Comparison of ENCODE assay signal across 16 mouse cellular contexts in the genomic region with DNA sequence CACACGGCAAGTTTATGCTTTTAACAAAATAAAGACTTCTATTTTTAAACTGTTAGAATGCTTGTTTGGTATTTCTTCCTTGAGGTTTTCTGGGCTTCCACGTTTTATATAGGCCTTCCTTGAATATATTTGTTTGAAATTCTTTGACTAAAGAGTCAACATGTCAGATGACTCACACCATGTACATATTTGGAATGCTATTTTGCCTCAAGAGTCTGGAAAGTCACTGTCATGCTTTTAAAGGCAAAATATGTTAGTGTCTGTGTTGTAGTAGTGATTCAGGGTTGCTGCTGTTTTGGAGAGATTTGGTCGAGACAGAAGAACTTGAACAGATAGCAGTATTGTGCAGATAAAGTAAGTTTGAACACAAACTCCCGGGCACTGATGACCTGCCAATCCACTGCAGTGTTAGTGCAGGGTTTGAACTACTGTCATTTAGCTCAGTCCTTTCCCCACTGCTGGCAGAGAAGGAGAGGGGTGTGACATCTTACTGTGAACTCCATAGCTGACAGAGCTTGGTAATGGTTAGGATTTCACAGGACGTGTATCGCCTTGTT. TPM values are rescaled to one million over a fixed set of nuclear protein-coding genes. Genes with fewer than 3 reads are reported as not detected.
DNase-seq lines count a peak whose midpoint lies in the region; ATAC-seq and TF ChIP-seq lines count a peak whose summit lies in the region.
"Had no signal": no experiment of that assay in that cellular context is flagged by ENCODE, and none has a peak within 500 bp of the region (broad histone marks: within the 10 kb centered on the region; RNA-seq: fewer than 3 reads in every experiment).

No protein-coding gene starts in this region.

- H3K4me3 ChIP-seq in kidney, postnatal 0 days (replicated peaks; ENCODE audit: low read depth, low read length): no peak overlapping the region
- H3K4me3 ChIP-seq in MEL (ENCODE audit: control insufficient read depth in 1 of 2, insufficient read depth in 1 of 2, low read depth in 2 of 2, low read length in 2 of 2): no peak overlapping the region
- no peak overlapping the region for H3K4me3 ChIP-seq in embryonic fibroblast, embryonic 13.5 days (ENCODE audit: insufficient read depth, low read length)
- no peak overlapping the region for H3K4me3 ChIP-seq in small intestine, adult 2 months (ENCODE audit: low read depth, low read length)
- H3K4me3 ChIP-seq: embryonic facial prominence, embryonic 12.5 days; heart, embryonic 12.5 days had no signal

- no peak for TF ChIP-seq CTCF in kidney, postnatal 0 days (IDR thresholded peaks at IDR 0.05; ENCODE audit: low read depth)
- no peak for TF ChIP-seq CTCF in MEL (IDR thresholded peaks at IDR 0.05 in 2 of 3, conservative IDR thresholded peaks at IDR 0.05 in 1 of 3; ENCODE audit: control insufficient read depth in 1 of 3, insufficient read depth in 1 of 3, low read depth in 2 of 3, low read length in 3 of 3, poor library complexity in 1 of 3, severe bottlenecking in 1 of 3)
- TF ChIP-seq CTCF in embryonic fibroblast, embryonic 13.5 days (IDR thresholded peaks at IDR 0.05; ENCODE audit: borderline replicate concordance, insufficient read depth, low read length): no peak
- TF ChIP-seq CTCF in small intestine, adult 2 months (IDR thresholded peaks at IDR 0.05; ENCODE audit: extremely low read depth, insufficient read length, insufficient replicate concordance, low read depth, low read length): no peak

- no peak overlapping the region for H3K9ac ChIP-seq in kidney, postnatal 0 days (ENCODE audit: low read depth, low read length)
- no peak overlapping the region for H3K9ac ChIP-seq in MEL (ENCODE audit: control insufficient read depth, low read depth, low read length, poor library complexity, severe bottlenecking)
- H3K9ac ChIP-seq: embryonic facial prominence, embryonic 12.5 days; forebrain, postnatal 0 days; heart, embryonic 12.5 days had no signal

- WGBS in kidney, postnatal 0 days: 51% methylated on average over 6 of the region's 6 CpGs
- 75% methylated on average over 6 of the region's 6 CpGs for WGBS in small intestine, adult 2 months

- H3K27ac ChIP-seq in kidney, postnatal 0 days: peak overlapping the region; percentile 37; the same call in 1 of the 2 replicates
- no peak overlapping the region for H3K27ac ChIP-seq in MEL (ENCODE audit: control insufficient read depth, low read depth, low read length)
- peak overlapping the region; percentile 96 for H3K27ac ChIP-seq in embryonic fibroblast, embryonic 13.5 days (ENCODE audit: insufficient read depth, low read length)
- 0 out of 2 replicates have a peak overlapping the region, but pooled peaks have one; percentile 9 for H3K27ac ChIP-seq in small intestine, adult 2 months (ENCODE audit: insufficient read depth, low read depth, low read length)
- H3K27ac ChIP-seq: embryonic facial prominence, embryonic 12.5 days had no signal

- no peaks in the 10 kb centered on the region for H3K9me3 ChIP-seq in kidney, postnatal 0 days (replicated peaks; ENCODE audit: low read length)
- H3K9me3 ChIP-seq in MEL (replicated peaks; ENCODE audit: insufficient read depth, low read length): no peaks in the 10 kb centered on the region
- H3K9me3 ChIP-seq: embryonic facial prominence, embryonic 12.5 days; heart, embryonic 12.5 days had no signal

- TF ChIP-seq RAD21 in MEL (IDR thresholded peaks at IDR 0.05; ENCODE audit: low read depth, low read length): no peak

- no peaks in the 10 kb centered on the region for H3K4me1 ChIP-seq in kidney, postnatal 0 days (replicated peaks; ENCODE audit: insufficient read depth, low read length)
- H3K4me1 ChIP-seq in MEL (ENCODE audit: control insufficient read depth in 1 of 2, insufficient read depth in 2 of 2, low read length in 2 of 2): peaks cover 14 to 17% of the 10 kb centered on the region in 2 experiments
- peaks cover 17% of the 10 kb centered on the region for H3K4me1 ChIP-seq in embryonic fibroblast, embryonic 13.5 days (ENCODE audit: control insufficient read depth, insufficient read depth, low read length)
- peaks cover 7% of the 10 kb centered on the region; the same call in 1 of the 2 replicates for H3K4me1 ChIP-seq in small intestine, adult 2 months (ENCODE audit: control insufficient read depth, insufficient read depth, insufficient read length, low read length)

- no peaks in the 10 kb centered on the region for H3K27me3 ChIP-seq in kidney, postnatal 0 days (ENCODE audit: insufficient read depth, low read length)
- no peaks in the 10 kb centered on the region for H3K27me3 ChIP-seq in MEL (ENCODE audit: control insufficient read depth in 1 of 2, insufficient read depth in 2 of 2, low read length in 2 of 2)
- H3K27me3 ChIP-seq in small intestine, adult 2 months (ENCODE audit: control insufficient read depth, insufficient read depth, low read length): no peaks in the 10 kb centered on the region
- H3K27me3 ChIP-seq: embryonic facial prominence, embryonic 12.5 days; heart, embryonic 12.5 days had no signal

- no peak overlapping the region for H3K4me2 ChIP-seq in kidney, postnatal 0 days (ENCODE audit: low read length)
- H3K4me2 ChIP-seq: embryonic facial prominence, embryonic 12.5 days; heart, embryonic 12.5 days had no signal

- TF ChIP-seq EP300 in MEL (IDR thresholded peaks at IDR 0.05; ENCODE audit: low read depth in 1 of 2, low read length in 2 of 2): peak in 1 of 2 experiments; percentile 29; a peak in 1 of 4 replicates

- no peaks in the 10 kb centered on the region for H3K36me3 ChIP-seq in kidney, postnatal 0 days (ENCODE audit: insufficient read depth, low read length)
- peaks cover 0 to 20% of the 10 kb centered on the region in 2 experiments; a peak in 2 of 4 replicates for H3K36me3 ChIP-seq in MEL (ENCODE audit: control insufficient read depth in 1 of 2, insufficient read depth in 2 of 2, low read length in 2 of 2)
- H3K36me3 ChIP-seq in small intestine, adult 2 months (ENCODE audit: control insufficient read depth, insufficient read depth, low read length): no peaks in the 10 kb centered on the region
- H3K36me3 ChIP-seq: heart, embryonic 12.5 days had no signal

- no peak for ATAC-seq in kidney, postnatal 0 days (replicated peaks; ENCODE audit: low FRiP score, low read depth)
- ATAC-seq in erythroid progenitor cell, adult 5-6 weeks (replicated peaks; ENCODE audit: low FRiP score, poor library complexity, severe bottlenecking): no peak
- ATAC-seq: forebrain, postnatal 0 days had no signal

- peak; percentile 36 for DNase-seq in kidney, postnatal 0 days (ENCODE audit: low spot score)
- no peak for DNase-seq in kidney, adult 11 months
- peak; percentile 28 for DNase-seq in MEL (ENCODE audit: low read depth, low spot score)
- DNase-seq in ovary, postnatal 10 days (ENCODE audit: low spot score): no peak
- DNase-seq: adrenal gland, postnatal 14 days; cerebellum, postnatal 36 days; forebrain, postnatal 0 days; gastrocnemius, postnatal 25 days; kidney, adult 9 months; left cerebral cortex, postnatal 4 days; lung, adult 2 months had no signal

- no peak for TF ChIP-seq POLR2A in MEL (IDR thresholded peaks at IDR 0.05; ENCODE audit: control insufficient read depth in 1 of 2, insufficient read depth in 1 of 2, low read depth in 1 of 2, low read length in 2 of 2, poor library complexity in 1 of 2)
- TF ChIP-seq POLR2A in embryonic fibroblast, embryonic 13.5 days (IDR thresholded peaks at IDR 0.05; ENCODE audit: low read depth, low read length): no peak
- no peak for TF ChIP-seq POLR2A in small intestine, adult 2 months (IDR thresholded peaks at IDR 0.05; ENCODE audit: low read depth, low read length)

- no peaks in the 10 kb centered on the region for H3K79me2 ChIP-seq in MEL (ENCODE audit: control insufficient read depth, insufficient read depth, low read length, poor library complexity)

TF ChIP-seq in MEL, 35 proteins besides CTCF, POLR2A, EP300 and RAD21:
- no peak for TF ChIP-seq ZMIZ1 (IDR thresholded peaks at IDR 0.05; ENCODE audit: low read depth, low read length)
- TF ChIP-seq GATA1 (IDR thresholded peaks at IDR 0.05; ENCODE audit: low read depth, low read length): 0 out of 2 replicates have a peak, but pooled peaks have one; percentile 43

RNA-seq across cellular contexts. Expression of a gene that starts 27.6 kb away (rescaled TPM):
- 9.7 and 11.2 TPM in 2 replicates for polyA plus RNA-seq in kidney, postnatal 0 days (2015; fragmentation: Nextera tagmentation; extraction: Ambion mirVana)
- total RNA-seq in MEL (2012; rRNA removed): 10.4 and 11.9 TPM in 2 replicates
- 10 to 100 TPM in 1 of 2 experiments, not detected in 1; 12.1 TPM for polyA plus RNA-seq in MEL (2012; ENCODE audit: insufficient read depth in 1 of 2, insufficient read length in 2 of 2, low read depth in 1 of 2, low replicate concordance in 2 of 2, missing spikeins in 1 of 2)
- polyA plus RNA-seq in embryonic fibroblast, embryonic 13.5 days (2011; ENCODE audit: insufficient read length, low read depth, missing spikeins): 15.9 and 19.3 TPM in 2 replicates
- polyA plus RNA-seq in small intestine, adult 2 months (2012; rRNA removed): 7.8 and 12.7 TPM in 2 replicates
- total RNA-seq in erythroid progenitor cell, adult 5-6 weeks (2015; ENCODE audit: low replicate concordance): 33.2 and 37.3 TPM in 2 replicates
- total RNA-seq in erythroid progenitor cell, adult 5-6 weeks (2017; ENCODE audit: low replicate concordance): 37.8 and 44.5 TPM in 2 replicates

RNA-seq across cellular contexts. Expression of a gene that starts 27.7 kb away (rescaled TPM):
- 38.9 and 40.7 TPM in 2 replicates for polyA plus RNA-seq in kidney, postnatal 0 days (2015; fragmentation: Nextera tagmentation; extraction: Ambion mirVana)
- total RNA-seq in MEL (2012; rRNA removed): 17.3 and 19.3 TPM in 2 replicates
- 10 to 100 TPM in 1 of 2 experiments, not detected in 1; 20.9 TPM for polyA plus RNA-seq in MEL (2012; ENCODE audit: insufficient read depth in 1 of 2, insufficient read length in 2 of 2, low read depth in 1 of 2, low replicate concordance in 2 of 2, missing spikeins in 1 of 2)
- polyA plus RNA-seq in embryonic fibroblast, embryonic 13.5 days (2011; ENCODE audit: insufficient read length, low read depth, missing spikeins): 30.3 and 35.1 TPM in 2 replicates
- polyA plus RNA-seq in small intestine, adult 2 months (2012; rRNA removed): 2.1 and 2.7 TPM in 2 replicates
- total RNA-seq in erythroid progenitor cell, adult 5-6 weeks (2015; ENCODE audit: low replicate concordance): 9.2 and 31.4 TPM in 2 replicates
- total RNA-seq in erythroid progenitor cell, adult 5-6 weeks (2017; ENCODE audit: low replicate concordance): 7.9 and 13.0 TPM in 2 replicates

RNA-seq across cellular contexts. Expression of a gene that starts 55.9 kb away (rescaled TPM):
- polyA plus RNA-seq in kidney, postnatal 0 days (2015; fragmentation: Nextera tagmentation; extraction: Ambion mirVana): 18.3 and 20.5 TPM in 2 replicates
- 17.4 and 18.2 TPM in 2 replicates for total RNA-seq in MEL (2012; rRNA removed)
- polyA plus RNA-seq in MEL (2012; ENCODE audit: insufficient read depth in 1 of 2, insufficient read length in 2 of 2, low read depth in 1 of 2, low replicate concordance in 2 of 2, missing spikeins in 1 of 2): 10 to 100 TPM in 1 of 2 experiments, not detected in 1; 13.3 TPM
- polyA plus RNA-seq in embryonic fibroblast, embryonic 13.5 days (2011; ENCODE audit: insufficient read length, low read depth, missing spikeins): 12.2 and 12.3 TPM in 2 replicates
- polyA plus RNA-seq in small intestine, adult 2 months (2012; rRNA removed): 0.84 and 1.1 TPM in 2 replicates
- total RNA-seq in erythroid progenitor cell, adult 5-6 weeks (2015; ENCODE audit: low replicate concordance): 0.42 and 0.72 TPM in 2 replicates
- total RNA-seq in erythroid progenitor cell, adult 5-6 weeks (2017; ENCODE audit: low replicate concordance): 2.7 and 7.8 TPM in 2 replicates

Comparison
In these comparisons a context has a peak if more than half of its experiments do, and no peak if none do; other contexts are left out.
1. DNase-seq: peak in kidney, postnatal 0 days (single experiment) and MEL (single experiment); none in kidney, adult 11 months (single experiment) and ovary, postnatal 10 days (single experiment).